Mouse (Mus musculus): ENCODE data around the gene Ctnna2. TPM values are rescaled to one million over a fixed set of nuclear protein-coding genes. Genes with fewer than 3 reads are reported as not detected.
A peak's percentile ranks its signal among the peaks of the same experiment; 100 is the strongest.

Ctnna2 gene
- polyA plus RNA-seq, 1 experiment = 75.6 TPM

GRCm38 (mm10) chr6:77604642-77605392 is 374.7 kb downstream of the Ctnna2 start:
- no peak for DNase-seq (ENCODE audit: extremely low spot score in 1 of 2, low spot score in 1 of 2)

DNA sequence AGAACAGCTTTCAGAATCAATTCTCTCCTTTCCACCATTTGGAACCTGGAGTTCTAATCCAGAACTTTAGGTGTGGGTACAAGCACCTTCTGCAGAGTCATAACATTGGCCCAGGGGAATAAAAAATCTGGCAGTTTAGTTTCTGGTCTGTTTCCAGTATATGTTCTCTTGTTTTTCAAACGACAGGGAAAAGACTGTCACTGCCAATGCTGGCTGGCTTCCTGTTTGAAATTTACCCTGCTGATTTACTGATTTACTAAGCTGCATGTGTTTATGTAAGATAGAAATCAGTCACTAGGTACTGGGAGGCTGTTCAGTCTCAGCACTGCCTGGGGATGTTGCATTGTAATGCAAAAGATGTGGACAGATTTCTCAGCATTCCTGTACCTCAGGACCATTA is 375.6 kb downstream of the Ctnna2 start:
- peak in 1 of 2 experiments; percentile 16 for DNase-seq (ENCODE audit: extremely low spot score in 1 of 2, low spot score in 1 of 2)

- DNase-seq (ENCODE audit: extremely low spot score in 1 of 2, low spot score in 1 of 2) = peak in 1 of 2 experiments; percentile 47
These were observed 380.3 kb downstream of the Ctnna2 start for GRCm38 (mm10) chr6:77599244-77599643.

- DNase-seq (ENCODE audit: extremely low spot score in 1 of 2, low spot score in 1 of 2) = peak in 1 of 2 experiments; percentile 46
These were observed 396.9 kb downstream of the Ctnna2 start for GRCm38 (mm10) chr6:77582568-77582967.

GRCm38 (mm10) chr6:77580926-77581325 is 398.6 kb downstream of the Ctnna2 start:
- no peak for DNase-seq (ENCODE audit: extremely low spot score in 1 of 2, low spot score in 1 of 2)

DNA sequence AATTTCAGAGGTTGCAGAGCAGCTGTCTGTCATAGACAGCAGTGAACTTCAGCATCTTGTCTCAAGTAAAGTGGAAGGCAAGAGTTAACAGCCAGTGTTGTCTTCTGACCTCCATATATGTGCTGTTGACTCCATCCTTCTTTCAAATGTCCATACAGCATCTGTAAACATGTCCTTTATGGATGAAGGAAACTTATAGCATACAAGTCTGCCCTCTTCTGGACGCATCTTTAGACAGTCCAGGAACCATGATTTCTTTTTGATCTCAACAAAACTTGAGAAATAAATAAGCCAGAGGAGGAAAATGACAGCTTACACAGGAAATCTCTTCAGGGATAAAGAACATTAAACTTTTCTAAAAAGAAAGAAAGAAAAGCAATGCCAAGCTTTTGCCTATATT is 400.9 kb downstream of the Ctnna2 start:
- DNase-seq (ENCODE audit: extremely low spot score in 1 of 2, low spot score in 1 of 2) = peak in 1 of 2 experiments; percentile 59

DNA sequence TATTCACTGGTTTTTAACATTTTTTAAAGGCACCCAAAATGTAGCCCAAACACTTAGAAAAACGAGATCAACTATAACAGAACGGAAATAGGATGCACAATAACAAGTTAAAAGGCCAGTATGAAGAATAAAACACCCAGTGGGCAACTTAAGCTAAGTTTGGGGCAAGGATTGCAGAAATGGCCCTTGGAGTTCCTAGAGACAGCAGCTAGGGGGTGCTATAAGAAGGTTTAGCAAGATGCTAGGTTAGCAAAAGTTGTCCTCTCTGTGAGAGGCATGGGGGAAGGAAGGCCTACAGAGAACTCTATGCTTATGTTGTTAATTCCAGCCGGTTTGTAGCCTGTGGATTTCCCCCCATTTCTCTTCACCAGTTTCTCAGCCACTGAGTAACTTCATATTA is 401.9 kb downstream of the Ctnna2 start:
- DNase-seq (ENCODE audit: extremely low spot score in 1 of 2, low spot score in 1 of 2) = no peak

DNA sequence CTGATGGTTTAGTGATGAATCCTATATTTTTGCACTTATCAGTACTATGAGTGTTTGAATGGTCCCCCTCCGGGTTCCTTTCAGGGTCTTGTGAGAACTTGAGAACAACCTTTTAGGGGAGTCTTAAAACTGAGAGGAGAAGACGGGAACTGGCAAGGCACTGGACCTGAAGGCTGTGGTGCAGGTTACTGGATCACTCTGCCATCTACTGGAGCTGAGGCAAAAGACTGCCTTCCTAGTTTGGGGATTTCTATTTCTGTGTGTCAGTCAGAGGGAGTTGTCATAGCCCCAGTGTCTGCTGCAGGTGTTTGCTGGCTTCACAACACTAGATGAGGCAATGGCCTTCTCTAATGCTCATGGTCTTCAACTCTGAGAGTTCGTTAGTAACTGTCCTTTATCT is 406.9 kb downstream of the Ctnna2 start:
- peak; percentile 36 to 77 for DNase-seq (ENCODE audit: extremely low spot score in 1 of 2, low spot score in 1 of 2)

DNA sequence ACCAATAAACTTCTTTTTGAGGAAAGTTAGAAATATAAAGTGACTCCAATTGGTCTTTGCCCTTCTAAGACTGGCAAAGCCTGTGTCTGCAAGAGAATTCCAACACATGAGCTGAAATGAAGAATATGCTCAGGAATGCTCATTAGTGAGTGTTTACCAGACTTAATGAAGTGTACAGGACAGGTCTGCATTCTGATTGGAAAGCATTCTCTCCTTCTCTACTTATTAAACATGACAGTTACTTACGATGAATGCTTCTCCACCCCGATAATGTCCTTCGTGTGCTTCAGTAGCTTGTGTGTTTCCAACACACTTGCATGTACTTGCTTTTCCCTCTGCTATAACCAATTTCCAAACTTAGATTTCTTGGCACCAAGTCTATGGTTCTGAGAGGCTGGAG is 409.6 kb downstream of the Ctnna2 start:
- no peak for DNase-seq (ENCODE audit: extremely low spot score in 1 of 2, low spot score in 1 of 2)

GRCm38 (mm10) chr6:77556181-77556580 is 423.3 kb downstream of the Ctnna2 start:
- DNase-seq (ENCODE audit: extremely low spot score in 1 of 2, low spot score in 1 of 2) = no peak

DNA sequence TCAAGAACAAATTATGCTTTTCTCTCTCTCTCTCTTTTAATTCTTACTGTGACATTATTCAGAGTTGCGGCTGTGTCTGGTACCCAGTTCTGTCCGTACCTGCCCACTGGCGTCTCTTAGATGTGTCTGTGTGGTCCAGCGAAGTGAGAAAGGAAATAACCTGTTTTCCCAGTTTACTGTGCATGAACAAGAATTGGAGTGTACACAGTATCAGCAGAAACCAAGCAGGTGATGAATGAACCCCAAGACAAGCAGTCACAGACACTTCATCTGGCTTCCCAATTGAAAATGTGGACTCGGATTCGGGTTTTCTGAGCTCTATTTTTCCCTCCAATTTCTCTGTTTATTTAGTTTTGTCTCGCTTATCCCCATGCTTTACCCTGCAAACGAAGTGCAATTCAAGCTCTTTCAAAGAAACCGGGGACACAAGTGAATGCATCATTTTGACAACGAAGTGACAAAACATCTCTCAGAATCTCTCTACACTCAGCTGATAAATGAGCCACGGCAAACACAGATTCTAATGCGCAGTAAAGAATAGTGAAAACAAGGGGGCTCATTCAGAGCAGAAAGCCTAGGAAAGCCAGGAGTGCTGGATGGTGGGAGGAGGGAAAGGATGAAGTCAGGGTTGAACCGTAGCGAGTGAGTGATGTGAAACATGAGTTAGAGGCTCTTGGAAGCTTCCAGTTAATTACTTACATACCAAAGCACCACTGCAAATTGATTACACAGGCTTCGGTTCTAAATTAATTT is 442.3 kb downstream of the Ctnna2 start:
- DNase-seq (ENCODE audit: extremely low spot score in 1 of 2, low spot score in 1 of 2) = peak in 1 of 2 experiments; percentile 16

- no peak for DNase-seq (ENCODE audit: extremely low spot score in 1 of 2, low spot score in 1 of 2)
These were observed 451.9 kb downstream of the Ctnna2 start for GRCm38 (mm10) chr6:77527636-77528035.

DNA sequence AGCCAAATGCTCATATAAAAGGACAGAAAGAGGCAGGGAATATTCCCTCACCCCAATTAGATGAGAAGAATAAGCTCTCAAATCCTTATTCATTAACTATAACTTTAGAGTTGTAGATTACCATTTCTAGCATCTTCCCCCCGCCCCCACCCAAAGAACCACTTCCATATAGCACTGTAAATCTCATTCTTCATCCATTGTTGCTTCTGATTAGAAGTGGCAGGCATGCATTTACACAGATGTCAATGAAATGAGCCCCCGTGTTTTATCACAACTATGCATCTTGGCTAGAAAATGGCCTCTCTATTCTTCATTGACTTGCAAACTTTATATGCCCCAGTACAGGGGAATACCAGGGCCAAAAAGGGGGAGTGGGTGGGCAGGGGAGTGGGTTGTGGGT is 457.7 kb downstream of the Ctnna2 start:
- DNase-seq (ENCODE audit: extremely low spot score in 1 of 2, low spot score in 1 of 2) = no peak

DNA sequence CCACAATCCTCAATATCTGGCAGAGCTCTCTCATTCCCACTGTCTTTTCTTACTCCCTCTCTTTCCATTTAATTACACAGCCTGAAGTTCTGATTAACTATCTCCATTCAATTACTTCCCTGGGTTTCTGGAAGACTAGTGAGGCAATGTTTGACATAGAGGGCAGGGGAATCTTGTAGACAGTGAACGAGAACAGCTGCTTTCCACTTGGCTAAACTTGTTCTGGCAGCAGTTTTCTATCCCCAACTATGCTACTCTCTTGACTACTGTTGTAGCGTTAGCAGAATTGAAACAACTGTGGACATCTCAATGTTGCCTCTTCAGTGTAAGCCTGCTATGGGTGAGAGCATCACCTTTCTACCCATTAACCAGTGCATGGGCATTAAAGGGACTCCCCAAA is 463.0 kb downstream of the Ctnna2 start:
- DNase-seq (ENCODE audit: extremely low spot score in 1 of 2, low spot score in 1 of 2) = no peak

GRCm38 (mm10) chr6:77511805-77512204 is 467.7 kb downstream of the Ctnna2 start:
- DNase-seq (ENCODE audit: extremely low spot score in 1 of 2, low spot score in 1 of 2) = no peak

DNA sequence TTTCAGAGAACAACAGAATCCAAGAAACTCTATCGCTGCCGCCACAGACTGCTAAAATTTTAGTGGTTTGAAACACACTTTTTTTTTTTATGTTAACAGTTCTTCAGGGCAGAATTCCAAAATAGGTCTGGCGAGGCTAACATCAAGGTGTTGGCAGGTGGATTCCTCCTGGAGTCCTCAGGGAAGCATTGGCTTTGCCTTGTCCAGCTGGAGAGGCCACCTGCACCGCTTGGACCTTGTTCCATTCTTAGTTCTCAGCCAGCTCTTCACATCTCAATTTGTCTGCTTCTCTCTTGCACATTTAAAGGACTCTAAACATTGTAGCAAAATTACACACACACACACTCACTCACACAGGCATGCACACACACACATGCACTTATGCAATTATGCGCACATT is 487.8 kb downstream of the Ctnna2 start:
- no peak for DNase-seq (ENCODE audit: extremely low spot score in 1 of 2, low spot score in 1 of 2)

DNA sequence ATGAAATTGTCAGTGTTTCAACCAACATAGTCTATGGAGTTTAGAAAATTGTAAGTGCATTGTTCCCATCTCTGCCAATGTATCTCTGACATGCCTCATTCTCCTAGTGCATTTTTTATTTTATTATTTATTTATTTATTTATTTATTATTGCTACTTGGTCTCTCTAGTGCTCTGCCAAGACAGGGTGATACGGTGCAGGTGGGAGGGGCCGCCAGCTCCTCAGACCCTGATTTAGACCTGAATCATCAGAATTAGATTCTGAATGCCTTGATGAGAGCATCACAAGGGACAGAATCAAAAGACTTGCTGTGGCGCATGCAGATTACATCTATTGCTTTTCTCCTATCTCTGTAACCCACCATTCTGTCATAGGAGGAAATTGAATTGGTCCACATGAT is 492.8 kb downstream of the Ctnna2 start:
- DNase-seq (ENCODE audit: extremely low spot score in 1 of 2, low spot score in 1 of 2) = no peak

DNA sequence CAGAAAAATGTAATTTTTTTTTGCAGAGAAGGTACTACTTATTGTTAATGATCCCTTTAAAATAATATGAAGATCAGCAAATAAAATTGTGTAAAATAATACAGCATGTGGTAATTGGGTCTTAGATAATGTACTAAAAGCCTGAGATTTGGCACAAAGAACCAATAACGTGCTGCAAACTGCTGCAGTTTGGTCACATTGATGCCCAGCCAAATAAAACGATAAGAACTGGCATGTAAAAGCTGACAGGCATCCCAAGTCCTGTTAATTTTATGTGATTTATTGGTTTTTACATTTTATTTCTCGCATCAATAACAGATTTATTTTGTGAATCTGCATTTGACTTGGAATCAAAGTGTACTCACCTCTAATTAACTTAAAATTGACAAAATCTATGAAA is 497.4 kb downstream of the Ctnna2 start:
- DNase-seq (ENCODE audit: extremely low spot score in 1 of 2, low spot score in 1 of 2) = no peak

GRCm38 (mm10) chr6:77475354-77475753 is 504.1 kb downstream of the Ctnna2 start:
- peak; percentile 65 to 85 for DNase-seq (ENCODE audit: extremely low spot score in 1 of 2, low spot score in 1 of 2)

DNA sequence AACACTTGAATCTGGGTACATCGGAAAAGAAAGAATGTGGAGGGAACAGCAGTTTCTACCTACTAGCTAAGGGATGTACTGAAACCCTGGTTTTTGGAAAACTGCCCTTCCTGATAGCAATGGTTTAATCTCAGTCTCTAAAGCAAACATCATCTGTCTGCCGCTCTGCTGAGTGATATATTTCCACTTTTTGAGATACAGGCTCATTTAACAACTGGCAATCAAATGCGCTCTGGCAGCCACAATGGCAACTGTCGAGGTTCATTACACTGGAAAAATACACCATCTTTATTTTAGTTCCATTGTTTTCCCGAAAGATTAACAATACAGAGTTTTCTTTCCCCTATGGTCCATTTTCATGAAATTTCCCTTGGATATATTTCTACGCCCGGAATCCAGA is 506.2 kb downstream of the Ctnna2 start:
- no peak for DNase-seq (ENCODE audit: extremely low spot score in 1 of 2, low spot score in 1 of 2)

DNA sequence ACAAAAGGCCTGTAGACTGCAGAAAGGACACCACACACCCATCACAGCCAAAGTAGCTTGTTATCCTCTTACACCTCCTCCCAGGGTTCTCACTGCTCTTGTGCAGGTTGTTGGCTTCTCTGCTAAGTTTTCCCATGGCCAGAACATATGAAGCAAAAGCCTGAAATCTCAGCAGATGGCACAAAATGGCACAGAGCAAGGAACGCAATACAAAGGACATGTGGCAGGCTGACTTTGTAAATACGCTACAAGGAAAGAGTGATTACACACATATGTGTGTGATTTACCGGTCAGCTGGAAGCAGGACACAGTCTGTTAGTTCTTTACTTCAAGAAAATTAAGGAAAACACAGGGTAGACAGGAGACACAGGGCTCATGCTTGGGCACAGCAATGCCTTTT is 511.4 kb downstream of the Ctnna2 start:
- no peak for DNase-seq (ENCODE audit: extremely low spot score in 1 of 2, low spot score in 1 of 2)

GRCm38 (mm10) chr6:77462737-77463136 is 516.8 kb downstream of the Ctnna2 start:
- DNase-seq (ENCODE audit: extremely low spot score in 1 of 2, low spot score in 1 of 2) = no peak

All from frontal cortex, adult 2 months (tissue).